Mouse (Mus musculus) heart, adult 8-10 months (tissue): ENCODE measurements at regions not wholly inside any gene's neighbourhood (a gene's known extent, or its start where the extent isn't known, plus 50 kb on each side); places are given as distances from the start of the nearest gene placed in this dataset.
"Not testable (repeated sequence)": the region's sequence is repeated elsewhere in the genome, so short reads cannot be mapped to it uniquely, and the experiment has no call there.

Experiments
- DNase-seq: peaks from one replicate; pipeline ENCODE4 v3.0.0; 2022; ENCODE audit warnings: low spot score

- no peak for DNase-seq
These were observed 461.0 kb downstream of the Lmo7 start for GRCm38 (mm10) chr14:102190786-102191185.

DNA sequence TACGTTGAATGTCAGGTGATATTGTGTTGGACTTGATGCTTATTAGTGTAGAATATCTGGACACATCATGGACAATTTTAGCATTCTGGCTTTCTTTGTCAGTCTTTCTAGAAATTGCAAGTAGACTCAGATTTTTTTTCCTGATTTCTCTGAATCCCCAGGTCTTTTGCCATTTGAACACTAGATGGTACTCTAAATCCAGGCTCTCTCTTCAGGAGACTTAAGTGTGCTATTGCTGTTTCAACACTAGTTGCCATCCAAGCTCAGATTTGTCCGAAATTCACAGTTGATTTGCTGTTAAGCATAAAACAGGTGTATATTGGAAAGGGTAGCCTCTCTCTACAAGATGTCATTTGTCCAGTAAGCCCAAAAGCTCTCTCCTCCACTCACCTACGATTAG is 451.5 kb downstream of the Lmo7 start:
- DNase-seq: no peak

- DNase-seq: no peak
These were observed 442.0 kb downstream of the Lmo7 start for GRCm38 (mm10) chr14:102171775-102172174.

- no peak for DNase-seq
These were observed 431.8 kb downstream of the Lmo7 start for GRCm38 (mm10) chr14:102161291-102162284.

GRCm38 (mm10) chr14:102150410-102150809 is 420.7 kb downstream of the Lmo7 start:
- not testable (repeated sequence) for DNase-seq

- DNase-seq: no peak
These were observed 413.0 kb downstream of the Lmo7 start for GRCm38 (mm10) chr14:102142720-102143119.

DNA sequence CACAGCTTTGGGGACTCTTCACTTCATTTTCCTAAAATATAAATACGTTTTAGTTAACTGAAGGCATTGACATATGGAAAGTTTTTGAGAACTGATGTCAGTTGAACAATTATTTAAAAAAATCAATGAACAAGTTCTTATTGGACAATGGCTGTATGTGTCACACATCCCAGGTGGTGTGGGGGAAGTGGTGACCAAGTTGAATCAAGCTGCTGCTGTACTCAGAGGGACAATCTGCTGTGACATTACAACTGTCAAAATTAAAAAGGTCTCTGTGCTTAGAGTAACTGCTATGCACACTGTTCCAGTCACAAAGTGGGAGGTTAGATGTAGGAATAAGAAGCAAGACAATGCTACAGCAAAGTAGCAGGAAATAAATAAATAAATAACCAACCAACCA is 409.2 kb downstream of the Lmo7 start:
- DNase-seq: no peak

DNA sequence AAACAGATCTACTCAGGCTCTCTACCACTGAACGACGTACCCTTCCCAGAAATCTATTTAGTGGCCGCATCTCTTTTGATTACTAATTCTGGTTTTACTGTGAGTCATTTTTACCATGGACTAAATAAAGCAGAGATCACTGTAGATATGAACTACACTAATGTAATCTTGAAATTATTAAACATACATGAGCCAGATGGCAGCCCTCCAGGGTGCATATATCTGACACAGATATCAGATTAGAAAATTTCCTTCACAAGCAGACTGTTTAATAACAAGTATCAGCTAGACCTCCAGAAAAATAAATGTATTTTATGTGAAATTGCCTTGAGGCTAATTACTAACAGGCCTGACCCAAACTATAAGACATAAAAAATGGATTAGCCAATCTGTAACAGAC is 388.4 kb downstream of the Lmo7 start:
- DNase-seq: no peak

DNA sequence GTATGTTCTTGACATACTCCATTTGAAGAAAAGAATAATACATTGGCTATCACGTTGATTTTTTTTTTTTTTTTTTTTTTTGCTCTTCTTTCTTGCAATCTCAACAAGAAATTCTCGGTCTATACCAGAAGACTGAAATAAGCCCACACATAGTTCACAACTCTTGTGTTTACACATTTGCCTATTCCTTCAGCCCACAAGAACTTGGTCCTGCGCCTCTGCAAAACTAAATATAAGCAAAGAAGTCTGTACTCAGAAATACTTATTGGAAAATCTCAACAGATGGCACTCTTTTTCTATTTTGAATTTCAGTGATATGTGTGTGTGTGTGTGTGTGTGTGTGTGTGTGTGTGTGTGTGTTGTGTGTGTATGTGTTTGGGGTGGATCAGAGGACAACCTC is 376.4 kb downstream of the Lmo7 start:
- DNase-seq: no peak

DNA sequence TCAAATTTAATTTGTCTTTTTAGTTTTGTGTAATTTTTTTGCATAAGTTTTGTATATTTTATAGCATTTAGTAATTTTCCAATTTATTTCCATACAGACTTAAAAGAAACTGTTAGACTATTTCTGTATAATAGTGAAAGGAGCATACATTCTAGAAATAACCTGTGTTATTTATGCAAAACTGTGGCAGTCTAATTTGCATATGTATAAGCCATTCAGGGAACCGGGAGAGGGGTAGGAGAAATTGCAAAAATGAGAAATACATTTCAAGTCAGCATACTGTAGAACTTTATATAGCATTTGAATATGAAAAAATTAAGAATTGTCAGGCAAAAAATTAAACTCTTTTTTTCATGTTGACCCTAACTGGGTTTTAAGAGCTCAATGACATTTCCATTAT is 364.3 kb downstream of the Lmo7 start:
- no peak for DNase-seq

DNA sequence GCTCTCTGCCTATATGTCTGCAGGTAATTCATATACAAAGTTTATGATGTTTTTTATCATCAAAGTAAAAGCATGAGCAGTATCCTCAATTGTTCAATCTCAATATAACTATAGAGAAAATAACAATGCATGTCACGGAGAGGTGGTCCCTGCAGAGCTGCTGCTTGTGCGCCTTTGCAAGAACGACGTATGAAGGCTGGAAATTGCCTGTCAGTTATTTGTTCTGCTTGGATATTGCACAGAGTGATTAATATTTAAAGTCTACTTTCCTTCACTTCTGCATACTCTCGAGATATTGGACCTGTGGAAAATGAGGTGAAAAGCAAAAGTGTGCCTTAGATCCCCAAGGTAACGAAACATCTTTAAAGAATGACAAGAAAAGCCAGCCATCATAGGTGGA is 362.8 kb downstream of the Lmo7 start:
- DNase-seq: no peak

- no peak for DNase-seq
These were observed 319.2 kb downstream of the Lmo7 start for GRCm38 (mm10) chr14:102048932-102049331.

DNA sequence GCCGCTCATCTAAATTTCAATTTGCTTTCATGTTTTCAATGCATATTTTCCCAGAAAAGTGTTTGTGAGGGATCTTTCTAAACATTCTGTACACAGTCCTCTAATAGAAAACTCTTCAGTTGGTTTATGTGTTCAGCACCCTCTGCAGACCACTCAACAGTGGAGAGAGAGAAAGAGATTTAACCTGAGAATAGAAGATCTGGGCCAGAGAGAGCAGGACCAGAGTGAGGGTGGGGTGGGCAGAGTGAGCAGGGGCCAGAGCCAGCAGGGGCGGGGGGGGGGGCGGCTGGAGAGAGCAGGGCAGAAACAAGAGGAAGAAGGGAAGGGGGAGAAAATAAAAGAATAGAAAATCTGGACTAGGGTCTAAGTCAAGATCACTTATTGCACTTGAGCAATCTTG is 318.7 kb downstream of the Lmo7 start:
- no peak for DNase-seq

- no peak for DNase-seq
These were observed 308.4 kb downstream of the Lmo7 start for GRCm38 (mm10) chr14:102038145-102038544.

- no peak for DNase-seq
These were observed 307.7 kb downstream of the Lmo7 start for GRCm38 (mm10) chr14:102037487-102037886.

GRCm38 (mm10) chr14:102031047-102031903 is 301.5 kb downstream of the Lmo7 start:
- no peak for DNase-seq

DNA sequence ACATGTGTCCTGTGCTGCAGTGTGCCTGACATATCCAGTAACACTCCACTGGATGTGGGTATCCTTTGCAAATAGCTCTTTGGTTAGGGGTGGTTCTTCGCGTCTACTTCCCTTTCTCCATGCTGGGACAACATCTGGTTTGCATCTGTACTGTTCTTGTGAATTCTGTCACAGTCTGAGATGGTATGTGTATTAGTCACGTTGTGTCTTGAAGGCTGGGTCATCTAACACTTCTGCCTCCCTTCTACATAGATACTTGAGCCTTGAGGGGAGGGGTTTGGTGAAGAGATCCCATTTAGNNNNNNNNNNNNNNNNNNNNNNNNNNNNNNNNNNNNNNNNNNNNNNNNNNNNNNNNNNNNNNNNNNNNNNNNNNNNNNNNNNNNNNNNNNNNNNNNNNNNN is 294.9 kb downstream of the Lmo7 start:
- DNase-seq: no peak

GRCm38 (mm10) chr14:102020161-102020605 is 290.4 kb downstream of the Lmo7 start:
- peak; percentile 39 for DNase-seq

DNA sequence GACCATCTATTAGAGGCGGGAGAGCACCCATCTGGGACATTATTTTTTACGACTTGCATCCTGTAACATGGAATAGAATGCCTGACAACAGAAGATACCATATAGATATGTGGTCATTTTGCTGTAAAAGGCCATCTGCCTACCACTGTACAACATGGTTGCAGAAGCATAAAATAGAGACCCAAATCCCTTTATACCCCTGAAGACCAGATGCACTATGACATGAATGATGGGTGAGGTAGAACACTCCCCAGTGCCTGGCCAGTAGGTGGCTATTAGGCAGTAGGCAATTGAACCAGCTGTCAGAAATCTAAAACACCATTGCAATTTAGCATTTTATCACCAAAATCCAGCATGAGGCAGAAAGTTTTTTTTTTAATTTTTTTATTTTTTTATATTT is 289.6 kb downstream of the Lmo7 start:
- no peak for DNase-seq

DNA sequence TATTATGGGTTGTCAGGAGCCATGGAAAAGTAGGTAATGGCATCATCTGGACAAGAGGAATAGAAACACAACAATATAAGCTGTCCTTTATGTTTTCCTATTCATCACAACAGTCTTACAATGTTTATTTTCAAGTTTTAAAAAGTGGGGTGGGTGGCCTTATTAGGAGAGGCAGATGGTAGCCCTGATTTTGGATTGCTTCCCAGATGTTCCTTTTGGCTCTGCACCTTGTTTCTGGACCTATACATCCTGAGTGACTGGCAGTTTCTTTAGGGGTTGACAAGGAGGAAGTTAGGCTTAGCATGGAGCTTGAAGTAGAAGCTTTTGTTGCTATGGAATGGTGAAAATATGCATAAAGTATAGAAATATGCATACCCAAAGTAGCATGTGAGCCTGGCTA is 286.8 kb downstream of the Lmo7 start:
- DNase-seq: no peak

GRCm38 (mm10) chr14:102014976-102015603 is 285.3 kb downstream of the Lmo7 start:
- peak; percentile 8 for DNase-seq

- DNase-seq: no peak
These were observed 283.5 kb downstream of the Lmo7 start for GRCm38 (mm10) chr14:102013238-102013637.
